Mouse (Mus musculus) C2C12 (cell line): ENCODE results near the gene Cdca3.

Experiments
- CEBPB ChIP-seq: IDR thresholded peaks from one replicate; pipeline ENCODE4 v1.6.1; 2011; ENCODE audit warnings: low read depth, mild to moderate bottlenecking, control low read depth, moderate library complexity
- CTCF ChIP-seq: IDR thresholded peaks from one replicate; pipeline ENCODE4 v1.5.1; 2011; ENCODE audit not compliant: control insufficient read depth, insufficient read depth, insufficient read length
- FOSL1 ChIP-seq: IDR thresholded peaks from one replicate; pipeline ENCODE4 v1.8.0; 2011; ENCODE audit warnings: mild to moderate bottlenecking, low read length; ENCODE audit not compliant: poor library complexity, insufficient read depth, severe bottlenecking
- MAX ChIP-seq: IDR thresholded peaks from one replicate; pipeline ENCODE4 v1.6.1; 2011; ENCODE audit warnings: mild to moderate bottlenecking, control low read depth
- MYOD1 ChIP-seq: IDR thresholded peaks from one replicate; pipeline ENCODE4 v1.6.1; 2011; ENCODE audit warnings: low read depth; ENCODE audit not compliant: control insufficient read depth, insufficient read length
- USF1 ChIP-seq: IDR thresholded peaks from one replicate; pipeline ENCODE4 v1.6.1; 2011; ENCODE audit warnings: low read depth, mild to moderate bottlenecking, control low read depth, moderate library complexity

DNA sequence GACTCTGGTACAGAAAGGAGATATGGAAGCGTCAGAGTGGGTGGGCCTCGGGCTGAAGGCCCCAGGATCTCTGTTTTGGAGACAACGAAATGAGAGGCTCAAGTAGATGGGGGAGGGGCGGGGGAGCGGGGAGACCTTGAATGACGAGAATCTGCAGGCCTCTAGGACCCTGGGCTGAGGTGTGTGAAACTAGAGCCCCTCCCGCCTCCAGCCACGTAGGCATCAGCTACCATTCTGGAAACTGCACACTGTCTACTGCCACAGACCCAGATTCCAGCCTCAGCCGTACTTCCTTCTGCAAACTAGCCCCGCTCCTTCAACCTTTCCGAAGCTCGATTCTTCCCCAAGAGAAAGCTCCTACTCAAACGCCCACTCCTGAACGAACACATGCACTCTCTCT lies 27.0 kb downstream of the Cdca3 start:
- TF ChIP-seq CTCF, result no peak
- no peak for TF ChIP-seq MAX
- no peak for TF ChIP-seq FOSL1
- TF ChIP-seq USF1, result no peak
- no peak for TF ChIP-seq CEBPB
- TF ChIP-seq MYOD1, result no peak
